Mouse (Mus musculus): Measurements from ENCODE around the gene Helq.

- TF ChIP-seq POLR2A (IDR thresholded peaks at IDR 0.05; ENCODE audit: insufficient read length, low read depth) (no peak), USF1 (IDR thresholded peaks at IDR 0.05; ENCODE audit: low read depth) (no peak), MYOD1 (IDR thresholded peaks at IDR 0.05; ENCODE audit: control insufficient read depth in 1 of 3, insufficient read length in 2 of 3, low read depth in 2 of 3) (no peak), POLR2AphosphoS2 (IDR thresholded peaks at IDR 0.05; ENCODE audit: insufficient read length, low read depth) (no peak), TCF12 (IDR thresholded peaks at IDR 0.05; ENCODE audit: insufficient read depth, poor library complexity, severe bottlenecking) (no peak), MYOG (IDR thresholded peaks at IDR 0.05; ENCODE audit: control insufficient read depth in 1 of 3, insufficient read depth in 1 of 3, insufficient read length in 2 of 3, low read depth in 2 of 3) (no peak), MAX (IDR thresholded peaks at IDR 0.05; ENCODE audit: low read depth) (no peak), CEBPB (IDR thresholded peaks at IDR 0.05; ENCODE audit: insufficient read depth, poor library complexity, severe bottlenecking) (no peak), TCF3 (IDR thresholded peaks at IDR 0.05; ENCODE audit: insufficient read length, low read depth) (no peak), E2F4 (IDR thresholded peaks at IDR 0.05; ENCODE audit: insufficient read depth) (no peak), REST (IDR thresholded peaks at IDR 0.05; ENCODE audit: insufficient read depth, insufficient read length) (no peak)
Measured at GRCm38 (mm10) chr5:100728757-100729156, 69.6 kb downstream of the Helq start.

Measured in myocyte (in vitro differentiated cells).